Mouse (Mus musculus) erythroblast, embryonic 14.5 days (primary cell): ENCODE results near the gene Tmc3. TPM values are rescaled to one million over a fixed set of nuclear protein-coding genes. Genes with fewer than 3 reads are reported as not detected.
A peak's percentile ranks its signal among the peaks of the same experiment; 100 is the strongest.

Experiments used
- H3K27me3 ChIP-seq: 2 replicates; pipeline ENCODE4 v1.6.1; 2012; ENCODE audit warnings: inconsistent platforms; ENCODE audit not compliant: control insufficient read depth
- H3K36me3 ChIP-seq: 2 replicates; pipeline ENCODE4 v1.6.1; 2012; ENCODE audit warnings: mild to moderate bottlenecking, inconsistent platforms; ENCODE audit not compliant: control insufficient read depth
- H3K4me1 ChIP-seq: 2 replicates; pipeline ENCODE4 v1.6.1; 2012; ENCODE audit warnings: inconsistent platforms; ENCODE audit not compliant: control insufficient read depth
- H3K4me3 ChIP-seq: replicated peaks from 2 replicates; pipeline ENCODE3; 2012; ENCODE audit warnings: moderate library complexity, mild to moderate bottlenecking, inconsistent platforms
- H3K9me3 ChIP-seq: 2 replicates; pipeline ENCODE4 v1.6.1; 2012; ENCODE audit warnings: low read length, inconsistent platforms, mixed read lengths; ENCODE audit not compliant: control insufficient read depth
- GATA1 ChIP-seq: IDR thresholded peaks from 2 replicates; pipeline ENCODE4 v1.6.1; 2012; ENCODE audit warnings: low read length, inconsistent platforms, mixed read lengths
- TAL1 ChIP-seq: IDR thresholded peaks from 3 replicates; pipeline ENCODE4 v1.6.1; 2012; ENCODE audit warnings: low read length, inconsistent platforms, mixed read lengths
- polyA plus RNA-seq: library from polyadenylated mRNA; stranded (reverse); fragments of >175 nt; gene quantifications from 2 replicates; pipeline ENCODE4 v1.2.3, GENCODE M21; 2012

Tmc3 gene
- polyA plus RNA-seq, 1 experiment, result not detected

DNA sequence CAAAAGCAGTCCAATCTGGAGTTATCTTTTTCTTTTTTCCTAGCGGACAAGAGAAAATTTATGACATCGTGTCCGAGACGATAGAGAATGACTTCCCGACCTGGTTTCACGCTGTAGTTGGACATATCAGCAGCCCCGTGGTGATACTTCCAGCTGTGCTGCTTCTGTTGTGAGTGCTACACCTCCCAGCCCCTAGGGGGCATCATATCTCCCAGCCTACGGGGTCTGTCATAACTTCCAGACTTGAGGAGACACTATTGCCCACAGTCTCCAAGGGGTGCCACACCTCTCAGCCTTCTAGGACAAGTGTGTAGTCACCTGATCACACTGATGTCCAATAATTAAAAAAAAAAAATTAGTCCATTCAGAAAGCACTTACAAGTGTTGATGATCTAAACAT is 31.1 kb downstream of the Tmc3 start:
- H3K4me3 ChIP-seq, result no peak overlapping the region
- TF ChIP-seq GATA1, result no peak
- no peak for TF ChIP-seq TAL1
- H3K4me1 ChIP-seq, result no peaks in the 10 kb centered on the region
- no peaks in the 10 kb centered on the region for H3K9me3 ChIP-seq
- no peaks in the 10 kb centered on the region for H3K27me3 ChIP-seq
- H3K36me3 ChIP-seq, result no peaks in the 10 kb centered on the region

DNA sequence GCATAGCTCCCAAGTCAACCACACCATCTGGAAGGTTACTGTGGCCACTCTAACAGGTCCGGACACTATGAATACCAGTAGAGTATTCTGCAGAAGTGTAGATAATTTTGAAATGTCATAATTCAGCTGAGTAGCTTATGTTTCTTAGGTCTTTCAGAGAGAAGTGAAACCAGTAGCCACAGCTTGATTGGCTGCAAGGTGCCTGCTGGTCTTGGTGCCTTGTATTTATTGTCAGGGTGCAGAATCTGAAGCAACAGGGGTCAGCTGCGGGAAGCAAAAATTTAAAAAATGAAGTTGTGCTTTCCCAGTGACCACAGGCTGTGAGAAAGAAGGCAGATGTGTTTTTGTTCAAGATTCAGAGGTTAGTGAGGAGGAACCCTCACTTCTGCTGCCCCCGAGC is 31.5 kb downstream of the Tmc3 start:
- Histone ChIP-seq H3K4me3 (no peak overlapping the region), H3K36me3 (no peaks in the 10 kb centered on the region), H3K27me3 (no peaks in the 10 kb centered on the region), H3K9me3 (no peaks in the 10 kb centered on the region), H3K4me1 (no peaks in the 10 kb centered on the region)
- TF ChIP-seq TAL1, result no peak
- TF ChIP-seq GATA1, result no peak

DNA sequence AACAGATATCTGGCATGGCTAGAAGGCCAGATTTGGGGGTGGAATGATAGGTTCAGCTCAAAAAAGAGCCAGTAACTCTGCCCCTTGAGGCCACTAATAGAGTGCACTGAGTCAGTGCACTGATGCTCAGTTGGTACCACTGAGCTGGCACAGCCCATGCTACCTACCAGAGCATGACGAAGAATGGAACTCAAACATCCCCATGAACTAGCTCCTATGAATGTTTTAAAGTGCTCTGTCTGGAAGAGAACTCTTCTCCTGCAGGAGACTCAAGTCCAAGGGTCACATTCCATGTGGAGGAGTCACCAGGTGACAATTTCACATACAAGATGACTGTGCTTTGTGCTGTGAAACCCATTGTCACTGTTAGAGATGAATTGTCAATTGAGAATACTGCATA is 34.0 kb downstream of the Tmc3 start:
- no peak for TF ChIP-seq TAL1
- H3K4me1 ChIP-seq, result no peaks in the 10 kb centered on the region
- H3K27me3 ChIP-seq, result no peaks in the 10 kb centered on the region
- no peaks in the 10 kb centered on the region for H3K9me3 ChIP-seq
- no peak overlapping the region for H3K4me3 ChIP-seq
- H3K36me3 ChIP-seq, result no peaks in the 10 kb centered on the region

DNA sequence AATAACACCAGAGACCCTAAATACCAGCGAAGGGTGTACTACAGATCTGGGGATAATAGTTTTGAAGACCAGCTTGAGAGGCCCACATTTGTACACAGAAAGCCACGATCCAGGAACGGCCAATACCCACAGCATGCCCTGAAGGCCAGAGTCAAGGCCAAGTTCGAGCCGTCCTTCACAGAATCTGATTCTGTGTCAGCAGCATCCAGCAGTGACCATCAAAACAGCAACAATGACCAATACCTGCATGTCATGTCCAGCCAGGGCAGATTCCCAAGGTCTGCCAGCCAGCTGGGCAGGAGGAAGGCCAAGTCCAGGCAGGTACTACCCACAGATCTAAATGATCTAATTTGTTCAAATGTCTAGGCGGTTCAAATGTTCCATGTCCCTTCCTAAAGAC is 37.9 kb downstream of the Tmc3 start:
- TF ChIP-seq GATA1 (no peak), TAL1 (no peak)

DNA sequence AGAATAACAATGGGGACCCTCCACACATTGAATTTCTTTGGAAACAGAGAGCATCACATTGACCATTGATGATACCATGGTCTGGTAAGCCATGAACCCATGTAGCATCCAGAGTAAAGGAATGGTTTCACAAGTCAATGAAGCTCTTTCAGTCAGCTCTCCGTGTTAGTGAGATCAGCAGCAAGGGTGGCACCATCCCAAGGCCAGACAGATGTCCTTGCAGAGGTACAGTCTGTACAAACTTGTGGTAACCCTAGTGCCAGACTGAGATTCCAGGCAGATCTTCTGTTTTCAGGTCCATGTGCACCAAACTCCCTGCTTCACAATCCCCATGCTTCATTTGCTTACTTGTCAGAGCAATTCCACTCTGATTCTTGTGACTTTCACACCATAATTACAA is 39.3 kb downstream of the Tmc3 start:
- TF ChIP-seq TAL1 (no peak), GATA1 (no peak)
- Histone ChIP-seq H3K4me3 (no peak overlapping the region), H3K4me1 (no peaks in the 10 kb centered on the region), H3K36me3 (no peaks in the 10 kb centered on the region), H3K27me3 (no peaks in the 10 kb centered on the region), H3K9me3 (no peaks in the 10 kb centered on the region)

More for the DNA sequence above, 37.9 kb downstream of the Tmc3 start:
- H3K36me3 ChIP-seq, result no peaks in the 10 kb centered on the region
- H3K4me3 ChIP-seq, result no peak overlapping the region
- no peaks in the 10 kb centered on the region for H3K9me3 ChIP-seq
- H3K4me1 ChIP-seq, result no peaks in the 10 kb centered on the region
- no peaks in the 10 kb centered on the region for H3K27me3 ChIP-seq

DNA sequence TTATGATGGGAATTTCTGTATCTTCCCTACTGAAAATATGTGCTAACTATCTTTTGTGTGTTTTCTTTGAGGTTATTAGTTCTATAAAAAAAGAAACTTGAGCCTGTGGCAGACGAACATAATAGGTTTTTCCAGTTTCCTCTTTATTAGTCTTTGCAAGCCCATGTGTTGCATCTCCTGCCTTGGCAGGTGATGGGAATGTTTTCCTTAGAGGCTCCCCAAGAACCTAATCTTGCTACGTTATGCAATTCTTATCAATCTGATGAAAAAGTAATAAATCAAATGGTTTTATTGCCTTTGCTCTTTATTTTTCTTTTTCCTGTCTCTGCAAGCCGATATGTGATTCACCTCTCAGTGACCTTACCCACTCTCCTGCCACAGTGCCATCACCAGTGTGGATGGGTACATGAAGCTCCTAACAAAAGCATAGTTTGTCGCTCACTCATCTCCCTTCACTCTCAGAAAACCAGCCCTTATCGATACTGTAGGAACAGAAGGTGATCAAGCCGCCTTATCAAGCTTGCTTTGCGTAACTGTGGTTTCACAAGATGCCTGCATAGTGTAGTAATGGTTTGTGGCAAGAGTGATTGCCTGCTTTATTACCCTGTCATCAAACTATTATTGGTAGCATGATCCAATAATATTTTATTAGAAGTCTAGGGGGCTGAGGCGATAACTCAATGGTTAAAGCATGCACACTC is 42.0 kb downstream of the Tmc3 start:
- Histone ChIP-seq H3K27me3 (no peaks in the 10 kb centered on the region), H3K9me3 (no peaks in the 10 kb centered on the region), H3K36me3 (no peaks in the 10 kb centered on the region), H3K4me3 (no peak overlapping the region), H3K4me1 (peaks cover 10% of the 10 kb centered on the region)
- TF ChIP-seq TAL1, result no peak
- TF ChIP-seq GATA1, result no peak

DNA sequence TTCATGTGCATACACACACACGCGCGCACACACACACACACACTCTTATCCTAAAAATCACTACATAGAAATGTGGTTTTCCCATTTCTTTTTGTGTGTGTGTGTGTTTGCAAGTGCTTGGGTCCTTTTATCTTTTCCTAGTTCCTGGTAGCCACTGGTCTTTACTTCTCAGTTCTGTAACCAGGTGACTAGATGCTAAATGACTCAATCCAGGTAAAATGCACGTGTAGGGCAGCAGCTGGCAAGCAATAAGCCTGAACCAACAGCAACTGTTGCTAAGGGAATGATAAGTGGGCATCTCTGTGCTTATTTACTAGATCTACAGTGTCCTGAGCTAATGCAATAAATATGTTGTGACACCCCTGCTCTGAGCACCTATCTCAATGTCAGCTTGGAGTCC is 42.6 kb downstream of the Tmc3 start:
- TF ChIP-seq GATA1 (no peak), TAL1 (no peak)
- Histone ChIP-seq H3K27me3 (no peaks in the 10 kb centered on the region), H3K4me1 (peaks cover 16% of the 10 kb centered on the region), H3K4me3 (no peak overlapping the region), H3K9me3 (no peaks in the 10 kb centered on the region), H3K36me3 (no peaks in the 10 kb centered on the region)

DNA sequence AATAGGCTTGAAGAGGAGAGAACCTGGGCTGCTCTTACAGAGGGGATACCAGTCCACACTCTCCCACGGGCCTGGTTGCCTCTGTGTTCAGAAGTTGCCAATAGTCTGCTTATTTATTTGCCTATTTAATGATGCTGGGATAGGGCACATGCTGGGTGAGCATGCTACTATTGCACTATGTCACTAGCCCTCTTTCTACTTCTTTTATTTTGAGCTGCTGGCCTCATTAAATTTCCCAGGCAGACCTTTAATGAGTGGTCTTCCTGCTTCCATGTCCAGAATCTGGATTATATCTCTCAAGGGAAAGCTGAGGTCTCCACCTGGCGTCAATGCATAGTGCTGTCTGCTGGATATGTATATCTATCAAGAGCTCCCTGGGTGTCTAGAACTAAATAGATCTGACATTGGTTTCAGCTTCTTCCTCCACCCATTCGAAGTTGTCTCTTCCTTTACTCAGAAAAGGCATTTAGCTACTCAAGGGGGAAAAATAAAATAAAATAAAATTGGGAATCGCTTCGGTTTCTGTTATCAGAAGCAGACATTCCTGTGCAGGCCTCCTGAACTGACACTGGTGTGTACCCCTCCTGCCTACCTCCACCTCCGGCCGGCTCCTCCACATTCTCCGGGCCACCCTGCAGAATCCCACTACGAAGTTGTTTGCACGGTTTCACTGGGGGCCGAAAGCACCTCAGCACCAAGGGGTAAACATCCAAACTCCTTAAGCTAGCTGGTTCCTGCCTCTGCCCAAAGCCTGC is 46.5 kb downstream of the Tmc3 start:
- Histone ChIP-seq H3K4me1 (peaks cover 27% of the 10 kb centered on the region), H3K36me3 (no peaks in the 10 kb centered on the region; the same call in 1 of the 2 replicates), H3K27me3 (no peaks in the 10 kb centered on the region), H3K9me3 (no peaks in the 10 kb centered on the region), H3K4me3 (peak overlapping the region; percentile 67)
- no peak for TF ChIP-seq GATA1
- TF ChIP-seq TAL1, result no peak

DNA sequence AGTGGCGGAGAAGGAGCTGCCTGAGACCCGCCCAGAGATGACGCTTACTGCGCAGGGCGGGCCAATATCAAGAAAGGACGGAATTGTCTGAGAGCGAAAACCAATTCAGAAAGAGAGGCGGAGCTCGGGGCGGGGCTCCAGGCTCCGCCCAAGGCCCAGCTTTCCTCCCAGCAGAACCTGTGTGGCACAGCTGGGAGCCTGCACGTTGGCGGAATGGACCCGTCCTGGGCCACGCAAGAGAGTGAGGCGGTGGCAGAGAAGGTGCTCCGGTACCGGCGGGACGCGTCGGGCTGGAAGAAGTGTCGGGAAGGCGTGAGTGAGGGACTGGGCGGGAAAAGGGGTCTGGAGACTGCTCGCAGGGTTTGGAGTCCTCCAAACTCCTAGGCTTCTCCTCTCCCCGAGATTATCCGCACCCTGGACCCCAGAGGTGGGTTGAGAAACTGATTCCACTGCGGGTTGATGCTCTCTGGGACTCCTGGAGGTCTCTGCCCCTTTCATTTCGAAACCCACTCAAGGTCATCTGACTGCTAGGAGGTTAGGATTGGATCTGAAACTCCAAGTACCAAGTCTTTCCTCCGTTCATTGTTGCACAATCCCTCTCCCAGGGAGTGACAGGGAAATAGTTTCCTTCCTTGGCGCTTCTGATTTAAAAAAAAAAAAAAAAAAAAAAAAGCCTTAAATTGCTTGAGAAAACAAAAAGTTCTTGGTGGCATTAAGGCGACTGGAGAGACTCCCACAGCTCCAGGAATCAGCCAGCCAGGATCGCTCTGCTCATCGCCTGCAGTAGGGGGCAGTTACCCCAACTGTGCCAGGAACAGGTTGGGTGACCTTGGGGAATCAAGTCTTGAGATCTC is 47.3 kb downstream of the Tmc3 start, which contains the start of gene Stard5:
Stard5 (plus strand) TSS at position 132 of the 854 bp plus-strand sequence.
- Histone ChIP-seq H3K27me3 (no peaks in the 10 kb centered on the region), H3K4me3 (peak within 1 kb of the TSS; percentile 67)
- TF ChIP-seq GATA1 (no peak), TAL1 (no peak)

More for the DNA sequence above, 47.3 kb downstream of the Tmc3 start, which contains the start of gene Stard5:
- Histone ChIP-seq H3K36me3 (no peaks in the 10 kb centered on the region; the same call in 1 of the 2 replicates), H3K4me1 (peaks cover 27% of the 10 kb centered on the region), H3K9me3 (no peaks in the 10 kb centered on the region)
